Mouse (Mus musculus) limb, embryonic 14.5 days (tissue): ENCODE measurements at regions not wholly inside any gene's neighbourhood (a gene's known extent, or its start where the extent isn't known, plus 50 kb on each side); places are given as distances from the start of the nearest gene placed in this dataset.

Source experiments
- ATAC-seq: fragments of 200-750 bp; cut with Nextera tagmentation; 2 replicates; pipeline ENCODE4 v1.8.0; 2017; ENCODE audit warnings: low read depth, moderate number of reproducible peaks, moderate TSS enrichment; ENCODE audit not compliant: low FRiP score
- DNase-seq: peaks from one replicate; pipeline ENCODE4 v3.0.0-alpha.2; 2015; ENCODE audit warnings: low spot score
- H3K27ac ChIP-seq: fragments of 300-500 bp; sonication (generic); replicated peaks from 2 replicates; pipeline ENCODE4 v1.5.1; 2014; ENCODE audit warnings: low read depth, mild to moderate bottlenecking, low read length, moderate library complexity, mixed read lengths
- H3K27me3 ChIP-seq: fragments of 300-500 bp; sonication (generic); 2 replicates; pipeline ENCODE4 v1.6.1; 2014; ENCODE audit warnings: low read length, mixed read lengths; ENCODE audit not compliant: control insufficient read depth, insufficient read depth
- H3K36me3 ChIP-seq: fragments of 300-500 bp; sonication (generic); 2 replicates; pipeline ENCODE4 v1.6.1; 2014; ENCODE audit warnings: mild to moderate bottlenecking, low read length, moderate library complexity, mixed read lengths; ENCODE audit not compliant: control insufficient read depth, insufficient read depth
- H3K4me1 ChIP-seq: fragments of 300-500 bp; sonication (generic); 2 replicates; pipeline ENCODE4 v1.6.1; 2014; ENCODE audit warnings: antibody characterized with exemption, low read length, mixed read lengths; ENCODE audit not compliant: control insufficient read depth, insufficient read depth
- H3K4me2 ChIP-seq: fragments of 300-500 bp; sonication (generic); replicated peaks from 2 replicates; pipeline ENCODE4 v1.6.1; 2014; ENCODE audit warnings: low read depth, mild to moderate bottlenecking, low read length, moderate library complexity; ENCODE audit not compliant: severe bottlenecking
- H3K4me3 ChIP-seq: fragments of 300-500 bp; sonication (generic); replicated peaks from 2 replicates; pipeline ENCODE4 v1.5.1; 2014; ENCODE audit warnings: low read length
- H3K9ac ChIP-seq: fragments of 300-500 bp; sonication (generic); 2 replicates; pipeline ENCODE4 v1.6.1; 2014; ENCODE audit warnings: mild to moderate bottlenecking, low read depth, low read length, moderate library complexity; ENCODE audit not compliant: severe bottlenecking
- H3K9me3 ChIP-seq: fragments of 300-500 bp; sonication (generic); 2 replicates; pipeline ENCODE4 v1.6.1; 2016; ENCODE audit warnings: low read length; ENCODE audit not compliant: control insufficient read depth
- POLR2A ChIP-seq: fragments of 200-500 bp; IDR thresholded peaks from 2 replicates; pipeline ENCODE4 v1.8.0; 2012; ENCODE audit warnings: inconsistent platforms, mild to moderate bottlenecking, moderate library complexity, borderline replicate concordance; ENCODE audit not compliant: insufficient read depth, insufficient read length; ENCODE audit errors: extremely low read depth
- WGBS: fragments of 180-500 bp; shearing (Covaris S2); extraction: QIAGEN DNeasy Blood & Tissue Kit; methylation state at CpG from one replicate; pipeline ENCODE4 v1.1.7; 2014; 5-methylcytosine and 5-hydroxymethylcytosine counted together

- Histone ChIP-seq H3K4me1 (no peaks in the 10 kb centered on the region), H3K27ac (no peak overlapping the region), H3K36me3 (no peaks in the 10 kb centered on the region), H3K4me2 (no peak overlapping the region), H3K9me3 (no peaks in the 10 kb centered on the region), H3K9ac (no peak overlapping the region), H3K27me3 (no peaks in the 10 kb centered on the region), H3K4me3 (no peak overlapping the region)
- ATAC-seq: no peak
- 23% methylated on average over 6 of the region's 6 CpGs for WGBS
- TF ChIP-seq POLR2A: no peak
- no peak for DNase-seq
Measured at GRCm38 (mm10) chr12:30510861-30511260, 73.4 kb upstream of the Tmem18 start.

- no peak overlapping the region for H3K4me2 ChIP-seq
- 70% methylated on average over 5 of the region's 5 CpGs for WGBS
- H3K4me3 ChIP-seq: no peak overlapping the region
- DNase-seq: no peak
- H3K36me3 ChIP-seq: no peaks in the 10 kb centered on the region
- H3K4me1 ChIP-seq: no peaks in the 10 kb centered on the region
- no peak for ATAC-seq
- no peak overlapping the region for H3K27ac ChIP-seq
- H3K9me3 ChIP-seq: no peaks in the 10 kb centered on the region
- no peak overlapping the region for H3K9ac ChIP-seq
- H3K27me3 ChIP-seq: no peaks in the 10 kb centered on the region
- TF ChIP-seq POLR2A: no peak
Measured at GRCm38 (mm10) chr12:30483370-30483769, 100.9 kb upstream of the Tmem18 start.

- H3K4me2 ChIP-seq: no peak overlapping the region
- no peak overlapping the region for H3K4me3 ChIP-seq
- H3K4me1 ChIP-seq: no peaks in the 10 kb centered on the region
- 39% methylated on average over 4 of the region's 4 CpGs for WGBS
- no peak for ATAC-seq
- no peak for DNase-seq
- H3K27ac ChIP-seq: no peak overlapping the region
- H3K36me3 ChIP-seq: no peaks in the 10 kb centered on the region
- H3K9ac ChIP-seq: no peak overlapping the region
- no peaks in the 10 kb centered on the region for H3K27me3 ChIP-seq
- H3K9me3 ChIP-seq: no peaks in the 10 kb centered on the region
- no peak for TF ChIP-seq POLR2A
Measured at GRCm38 (mm10) chr12:30473473-30473815, 100.3 kb upstream of the Sntg2 start.

GRCm38 (mm10) chr12:30472743-30473472 is 99.7 kb upstream of the Sntg2 start:
- H3K27ac ChIP-seq: no peak overlapping the region
- no peak for TF ChIP-seq POLR2A
- no peaks in the 10 kb centered on the region for H3K9me3 ChIP-seq
- ATAC-seq (no peak), DNase-seq (no peak)
- H3K9ac ChIP-seq: no peak overlapping the region
- H3K4me3 ChIP-seq: no peak overlapping the region
- no peaks in the 10 kb centered on the region for H3K4me1 ChIP-seq
- no peaks in the 10 kb centered on the region for H3K36me3 ChIP-seq
- H3K27me3 ChIP-seq: no peaks in the 10 kb centered on the region
- 45% methylated on average over 10 of the region's 10 CpGs for WGBS
- no peak overlapping the region for H3K4me2 ChIP-seq

GRCm38 (mm10) chr12:30467186-30467585 is 94.0 kb upstream of the Sntg2 start:
- H3K36me3 ChIP-seq: no peaks in the 10 kb centered on the region
- ATAC-seq (no peak), DNase-seq (no peak)
- H3K9ac ChIP-seq: no peak overlapping the region
- no peaks in the 10 kb centered on the region for H3K9me3 ChIP-seq
- H3K4me3 ChIP-seq: no peak overlapping the region
- WGBS: 80% methylated on average over 7 of the region's 7 CpGs
- no peaks in the 10 kb centered on the region for H3K4me1 ChIP-seq
- no peaks in the 10 kb centered on the region for H3K27me3 ChIP-seq
- H3K27ac ChIP-seq: no peak overlapping the region
- TF ChIP-seq POLR2A: no peak
- H3K4me2 ChIP-seq: no peak overlapping the region

GRCm38 (mm10) chr12:30450614-30451013 is 77.4 kb upstream of the Sntg2 start:
- no peak for DNase-seq
- TF ChIP-seq POLR2A: no peak
- Histone ChIP-seq H3K4me3 (no peak overlapping the region), H3K4me2 (no peak overlapping the region), H3K27ac (no peak overlapping the region), H3K4me1 (no peaks in the 10 kb centered on the region), H3K27me3 (no peaks in the 10 kb centered on the region), H3K9me3 (no peaks in the 10 kb centered on the region), H3K9ac (no peak overlapping the region), H3K36me3 (no peaks in the 10 kb centered on the region)
- no peak for ATAC-seq
